Mouse (Mus musculus) brain, embryonic 14.5 days (tissue): ENCODE measurements around the gene Rflnb.

Source experiments
- CTCF ChIP-seq: fragments of 200-500 bp; IDR thresholded peaks from 2 replicates; pipeline ENCODE4 v1.5.1; 2012; ENCODE audit warnings: inconsistent platforms, mild to moderate bottlenecking, moderate library complexity, borderline replicate concordance; ENCODE audit not compliant: insufficient read depth, insufficient read length; ENCODE audit errors: extremely low read depth
- POLR2A ChIP-seq: fragments of 200-500 bp; IDR thresholded peaks from 2 replicates; pipeline ENCODE4 v1.6.1; 2012; ENCODE audit warnings: mild to moderate bottlenecking, inconsistent platforms, borderline replicate concordance; ENCODE audit not compliant: poor library complexity, insufficient read depth, insufficient read length, severe bottlenecking; ENCODE audit errors: extremely low read depth

- no peak for TF ChIP-seq CTCF
- no peak for TF ChIP-seq POLR2A
Measured at GRCm38 (mm10) chr11:76059971-76060370, 32.4 kb upstream of the Rflnb start.
